Mouse (Mus musculus) ES-Bruce4 (cell line): ENCODE results near the gene Corin.

Experiments used
- CTCF ChIP-seq: IDR thresholded peaks from one replicate; pipeline ENCODE4 v1.8.1; 2011; ENCODE audit warnings: low read depth, low read length
- EP300 ChIP-seq: IDR thresholded peaks from 2 replicates; pipeline ENCODE4 v1.6.1; 2011; ENCODE audit warnings: low read depth, low read length; ENCODE audit not compliant: insufficient read depth
- POLR2A ChIP-seq: IDR thresholded peaks from one replicate; pipeline ENCODE4 v1.8.1; 2011; ENCODE audit warnings: low read length; ENCODE audit not compliant: insufficient read depth

- TF ChIP-seq CTCF = no peak
- TF ChIP-seq POLR2A = no peak
- TF ChIP-seq EP300 = no peak
These were observed 221.4 kb downstream of the Corin start for GRCm38 (mm10) chr5:72282907-72283306.
